Mouse (Mus musculus): ENCODE data around the gene Tssk3.
"Not testable (repeated sequence)": the region's sequence is repeated elsewhere in the genome, so short reads cannot be mapped to it uniquely, and the experiment has no call there.

GRCm38 (mm10) chr4:129528901-129529300 is 38.1 kb upstream of the Tssk3 start:
- not testable (repeated sequence) for TF ChIP-seq CTCF (IDR thresholded peaks at IDR 0.05; ENCODE audit: low read depth, low read length); TAL1 (conservative IDR thresholded peaks at IDR 0.05; ENCODE audit: low read depth, low read length); POLR2AphosphoS5 (IDR thresholded peaks at IDR 0.05; ENCODE audit: insufficient replicate concordance, low read depth, low read length); GATA1 (IDR thresholded peaks at IDR 0.05; ENCODE audit: borderline replicate concordance, low read length)
